Mouse (Mus musculus): ENCODE results near the gene Uts2b. TPM values are rescaled to one million over a fixed set of nuclear protein-coding genes. Genes with fewer than 3 reads are reported as not detected.
A peak's percentile ranks its signal among the peaks of the same experiment; 100 is the strongest.

The Uts2b gene
- total RNA-seq (2021), result not detected
- not detected in 2 replicates for polyA plus RNA-seq (2012; rRNA removed)
- long read RNA-seq, result 0 reads

GRCm38 (mm10) chr16:27370191-27370590 is at the start of gene Uts2b:
Uts2b (minus strand) TSS chr16:27370239.
- DNase-seq, result no peak

GRCm38 (mm10) chr16:27417632-27418031 is 47.6 kb upstream of the Uts2b start:
- no peak for DNase-seq

GRCm38 (mm10) chr16:27416937-27417584 is 47.0 kb upstream of the Uts2b start:
- no peak for DNase-seq

- no peak for DNase-seq
These were observed 34.1 kb upstream of the Uts2b start for GRCm38 (mm10) chr16:27404107-27404506.

- no peak for DNase-seq
These were observed 31.5 kb upstream of the Uts2b start for GRCm38 (mm10) chr16:27401579-27401978.

GRCm38 (mm10) chr16:27399719-27400253 is 29.7 kb upstream of the Uts2b start:
- DNase-seq, result no peak

GRCm38 (mm10) chr16:27399026-27399718 is 29.1 kb upstream of the Uts2b start:
- no peak for DNase-seq

- DNase-seq, result no peak
These were observed 26.9 kb upstream of the Uts2b start for GRCm38 (mm10) chr16:27396951-27397350.

GRCm38 (mm10) chr16:27395251-27396037 is 25.4 kb upstream of the Uts2b start:
- DNase-seq, result no peak

GRCm38 (mm10) chr16:27391845-27392244 is 21.8 kb upstream of the Uts2b start:
- DNase-seq, result no peak

- no peak for DNase-seq
These were observed 20.3 kb upstream of the Uts2b start for GRCm38 (mm10) chr16:27390306-27390705.

- peak; percentile 30 for DNase-seq
These were observed 19.7 kb upstream of the Uts2b start for GRCm38 (mm10) chr16:27389534-27390282.

- DNase-seq, result peak; percentile 92
These were observed 18.9 kb upstream of the Uts2b start, which contains the start of gene Ccdc50 for GRCm38 (mm10) chr16:27388761-27389451. Ccdc50 (plus strand) TSS chr16:27388869.

- no peak for DNase-seq
These were observed 17.9 kb upstream of the Uts2b start for GRCm38 (mm10) chr16:27387634-27388611.

GRCm38 (mm10) chr16:27386850-27387407 is 16.9 kb upstream of the Uts2b start:
- no peak for DNase-seq

- no peak for DNase-seq
These were observed 15.6 kb upstream of the Uts2b start for GRCm38 (mm10) chr16:27385649-27386048.

GRCm38 (mm10) chr16:27384893-27385603 is 15.0 kb upstream of the Uts2b start:
- DNase-seq, result no peak

GRCm38 (mm10) chr16:27382217-27382616 is 12.2 kb upstream of the Uts2b start:
- DNase-seq, result no peak

GRCm38 (mm10) chr16:27376556-27376955 is 6.5 kb upstream of the Uts2b start:
- no peak for DNase-seq
